Mouse (Mus musculus): ENCODE results near the gene Flcn. TPM values are rescaled to one million over a fixed set of nuclear protein-coding genes. Genes with fewer than 3 reads are reported as not detected.

The Flcn gene
- total and polyA plus RNA-seq, 3 experiments = 31.7 to 36.1 (median 35.1) TPM

GRCm38 (mm10) chr11:59779406-59779805 lies 30.4 kb downstream of the Flcn start:
- peaks cover 0 to 38% of the 10 kb centered on the region in 2 experiments for H3K36me3 ChIP-seq (replicated peaks in 1 of 2; ENCODE audit: control insufficient read depth in 1 of 2, insufficient read depth in 1 of 2, low read length in 1 of 2)
- TF ChIP-seq ZNF384 (IDR thresholded peaks at IDR 0.05; ENCODE audit: low read depth, low read length) = no peak
- H3K79me2 ChIP-seq (replicated peaks; ENCODE audit: control insufficient read depth, extremely low read depth, insufficient read depth, poor library complexity, severe bottlenecking) = no peaks in the 10 kb centered on the region
- in situ Hi-C loops (cut with MboI; ENCODE audit: low pct_ligation_motif_present, low pct_unique_long_range_greater_than_20kb, low sequenced_read_pairs) = no loop called here
- no peak overlapping the region for H3K27ac ChIP-seq (ENCODE audit: insufficient read depth, low read depth)
- H3K4me3 ChIP-seq (replicated peaks in 1 of 3; ENCODE audit: low read depth in 2 of 3, low read length in 2 of 3, poor library complexity in 1 of 3) = no peak overlapping the region
- H3K4me1 ChIP-seq (ENCODE audit: control insufficient read depth in 1 of 2, insufficient read depth in 2 of 2) = peaks cover 0 to 2% of the 10 kb centered on the region in 2 experiments; a peak in 1 of 4 replicates
- no peaks in the 10 kb centered on the region for H3K27me3 ChIP-seq (replicated peaks)
- DNase-seq (ENCODE audit: extremely low read depth) = no peak
- H3K4me2 ChIP-seq (ENCODE audit: insufficient read depth, low read depth, poor library complexity, severe bottlenecking) = no peak overlapping the region
- no peaks in the 10 kb centered on the region for H3K9me3 ChIP-seq (replicated peaks; ENCODE audit: low read length)
- H3K9ac ChIP-seq (ENCODE audit: insufficient read depth, low read depth) = no peak overlapping the region
- dilution Hi-C loops (cut with MboI; ENCODE audit: extremely low pct_ligation_motif_present, extremely low pct_unique_long_range_greater_than_20kb, low sequenced_read_pairs) = loop anchor here (25.0 kb wide), 1 partner anchor 167 kb away; no protein-coding TSS in a partner anchor

DNA sequence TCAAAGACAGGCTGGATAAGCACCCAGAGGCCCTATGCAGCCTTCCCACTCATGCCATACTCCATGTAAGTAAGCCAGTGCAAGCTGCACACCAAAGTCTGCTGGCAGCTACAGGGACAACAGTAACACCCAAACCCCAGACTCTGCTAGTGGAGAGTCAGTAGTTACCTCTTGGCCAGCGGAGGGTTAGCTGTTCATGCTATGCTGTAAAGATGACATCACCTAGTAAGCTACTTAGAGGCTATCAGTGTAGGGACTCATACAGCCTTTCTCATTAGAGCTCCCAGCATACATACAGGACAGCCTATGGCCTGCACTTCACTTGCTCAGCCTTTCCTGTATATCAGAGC lies 31.0 kb downstream of the Flcn start:
- DNase-seq (ENCODE audit: extremely low read depth) = no peak
- H3K27ac ChIP-seq (ENCODE audit: insufficient read depth, low read depth) = no peak overlapping the region
- dilution Hi-C loops (cut with MboI; ENCODE audit: extremely low pct_ligation_motif_present, extremely low pct_unique_long_range_greater_than_20kb, low sequenced_read_pairs) = loop anchor here (25.0 kb wide), 1 partner anchor 167 kb away; no protein-coding TSS in a partner anchor

GRCm38 (mm10) chr11:59778181-59778873 lies 31.5 kb downstream of the Flcn start:
- dilution Hi-C loops (cut with MboI; ENCODE audit: extremely low pct_ligation_motif_present, extremely low pct_unique_long_range_greater_than_20kb, low sequenced_read_pairs) (loop anchor here (25.0 kb wide), 1 partner anchor 166 kb away; no protein-coding TSS in a partner anchor), in situ Hi-C loops (cut with MboI; ENCODE audit: low pct_ligation_motif_present, low pct_unique_long_range_greater_than_20kb, low sequenced_read_pairs) (no loop called here)
- Histone ChIP-seq H3K4me1 (ENCODE audit: control insufficient read depth in 1 of 2, insufficient read depth in 2 of 2) (no peaks in the 10 kb centered on the region), H3K4me3 (replicated peaks in 1 of 3; ENCODE audit: low read depth in 2 of 3, low read length in 2 of 3, poor library complexity in 1 of 3) (no peak overlapping the region), H3K36me3 (replicated peaks in 1 of 2; ENCODE audit: control insufficient read depth in 1 of 2, insufficient read depth in 1 of 2, low read length in 1 of 2) (peaks cover 0 to 49% of the 10 kb centered on the region in 2 experiments), H3K9me3 (replicated peaks; ENCODE audit: low read length) (no peaks in the 10 kb centered on the region), H3K4me2 (ENCODE audit: insufficient read depth, low read depth, poor library complexity, severe bottlenecking) (no peak overlapping the region), H3K79me2 (replicated peaks; ENCODE audit: control insufficient read depth, extremely low read depth, insufficient read depth, poor library complexity, severe bottlenecking) (no peaks in the 10 kb centered on the region), H3K27me3 (replicated peaks) (no peaks in the 10 kb centered on the region), H3K27ac (ENCODE audit: insufficient read depth, low read depth) (no peak overlapping the region), H3K9ac (ENCODE audit: insufficient read depth, low read depth) (no peak overlapping the region)
- peak; percentile 90 for DNase-seq (ENCODE audit: extremely low read depth)
- TF ChIP-seq CTCF (conservative IDR thresholded peaks at IDR 0.05 in 1 of 2, IDR thresholded peaks at IDR 0.05 in 1 of 2; ENCODE audit: low read depth in 2 of 2, low read length in 2 of 2) = peak; percentile 99 to 100
- TF ChIP-seq ETS1 (conservative IDR thresholded peaks at IDR 0.05; ENCODE audit: low read depth, low read length) = no peak
- TF ChIP-seq TCF12 (IDR thresholded peaks at IDR 0.05; ENCODE audit: low read depth, low read length) = no peak
- no peak for TF ChIP-seq MYC (IDR thresholded peaks at IDR 0.05; ENCODE audit: low read depth, low read length)
- no peak for TF ChIP-seq JUND (conservative IDR thresholded peaks at IDR 0.05; ENCODE audit: low read depth, low read length)
- no peak for TF ChIP-seq USF2 (conservative IDR thresholded peaks at IDR 0.05; ENCODE audit: low read depth, low read length)
- peak; percentile 59; the same call in 1 of the 2 replicates for TF ChIP-seq NELFE (IDR thresholded peaks at IDR 0.05; ENCODE audit: low read depth, low read length)
- TF ChIP-seq ZNF384 (IDR thresholded peaks at IDR 0.05; ENCODE audit: low read depth, low read length) = no peak
- TF ChIP-seq POLR2AphosphoS2 (IDR thresholded peaks at IDR 0.05; ENCODE audit: low read depth, low read length) = no peak
- TF ChIP-seq ZC3H11A (IDR thresholded peaks at IDR 0.05; ENCODE audit: low read depth, low read length) = no peak
- peak; percentile 77 for TF ChIP-seq RAD21 (IDR thresholded peaks at IDR 0.05; ENCODE audit: low read depth, low read length)
- no peak for TF ChIP-seq MAZ (IDR thresholded peaks at IDR 0.05; ENCODE audit: low read depth, low read length)
- TF ChIP-seq GABPA (IDR thresholded peaks at IDR 0.05; ENCODE audit: insufficient replicate concordance, low read depth, low read length) = no peak
- TF ChIP-seq CHD1 (IDR thresholded peaks at IDR 0.05; ENCODE audit: low read depth, low read length) = no peak
- TF ChIP-seq ELF1 (IDR thresholded peaks at IDR 0.05; ENCODE audit: low read depth, low read length) = no peak
- no peak for TF ChIP-seq IRF4 (IDR thresholded peaks at IDR 0.05; ENCODE audit: low read depth, low read length)
- TF ChIP-seq KAT2A (IDR thresholded peaks at IDR 0.05; ENCODE audit: insufficient replicate concordance, low read length) = no peak

More for the DNA sequence above, 31.0 kb downstream of the Flcn start:
- TF ChIP-seq GABPA (IDR thresholded peaks at IDR 0.05; ENCODE audit: insufficient replicate concordance, low read depth, low read length) (no peak), BHLHE40 (IDR thresholded peaks at IDR 0.05; ENCODE audit: low read depth, low read length) (no peak), CHD2 (IDR thresholded peaks at IDR 0.05; ENCODE audit: low read length) (no peak), HCFC1 (IDR thresholded peaks at IDR 0.05; ENCODE audit: low read depth, low read length) (no peak), ZC3H11A (IDR thresholded peaks at IDR 0.05; ENCODE audit: low read depth, low read length) (no peak), RAD21 (IDR thresholded peaks at IDR 0.05; ENCODE audit: low read depth, low read length) (no peak), NRF1 (IDR thresholded peaks at IDR 0.05; ENCODE audit: low read depth, low read length) (no peak), IRF4 (IDR thresholded peaks at IDR 0.05; ENCODE audit: low read depth, low read length) (no peak), JUND (conservative IDR thresholded peaks at IDR 0.05; ENCODE audit: low read depth, low read length) (no peak), CHD1 (IDR thresholded peaks at IDR 0.05; ENCODE audit: low read depth, low read length) (no peak), USF1 (IDR thresholded peaks at IDR 0.05; ENCODE audit: low read depth, low read length) (no peak), CTCF (conservative IDR thresholded peaks at IDR 0.05 in 1 of 2, IDR thresholded peaks at IDR 0.05 in 1 of 2; ENCODE audit: low read depth in 2 of 2, low read length in 2 of 2) (no peak; a peak in 1 of 4 replicates), MAFK (IDR thresholded peaks at IDR 0.05; ENCODE audit: insufficient replicate concordance, low read length) (no peak), MYC (IDR thresholded peaks at IDR 0.05; ENCODE audit: low read depth, low read length) (no peak), POLR2AphosphoS2 (IDR thresholded peaks at IDR 0.05; ENCODE audit: low read depth, low read length) (no peak), ZKSCAN1 (IDR thresholded peaks at IDR 0.05; ENCODE audit: borderline replicate concordance, low read depth, low read length) (no peak), TBP (conservative IDR thresholded peaks at IDR 0.05; ENCODE audit: low read depth, low read length) (no peak), ZNF384 (IDR thresholded peaks at IDR 0.05; ENCODE audit: low read depth, low read length) (no peak), TCF12 (IDR thresholded peaks at IDR 0.05; ENCODE audit: low read depth, low read length) (no peak)
- H3K4me2 ChIP-seq (ENCODE audit: insufficient read depth, low read depth, poor library complexity, severe bottlenecking) = no peak overlapping the region
- H3K79me2 ChIP-seq (replicated peaks; ENCODE audit: control insufficient read depth, extremely low read depth, insufficient read depth, poor library complexity, severe bottlenecking) = no peaks in the 10 kb centered on the region
- no peaks in the 10 kb centered on the region for H3K4me1 ChIP-seq (ENCODE audit: control insufficient read depth in 1 of 2, insufficient read depth in 2 of 2)
- H3K27me3 ChIP-seq (replicated peaks) = no peaks in the 10 kb centered on the region
- no peak overlapping the region for H3K9ac ChIP-seq (ENCODE audit: insufficient read depth, low read depth)
- H3K36me3 ChIP-seq (replicated peaks in 1 of 2; ENCODE audit: control insufficient read depth in 1 of 2, insufficient read depth in 1 of 2, low read length in 1 of 2) = peaks cover 0 to 43% of the 10 kb centered on the region in 2 experiments
- H3K4me3 ChIP-seq (replicated peaks in 1 of 3; ENCODE audit: low read depth in 2 of 3, low read length in 2 of 3, poor library complexity in 1 of 3) = no peak overlapping the region
- in situ Hi-C loops (cut with MboI; ENCODE audit: low pct_ligation_motif_present, low pct_unique_long_range_greater_than_20kb, low sequenced_read_pairs) = no loop called here
- H3K9me3 ChIP-seq (replicated peaks; ENCODE audit: low read length) = no peaks in the 10 kb centered on the region
